Mouse (Mus musculus) liver, adult 2 months (tissue): ENCODE measurements around the gene Lrch1. TPM values are rescaled to one million over a fixed set of nuclear protein-coding genes. Genes with fewer than 3 reads are reported as not detected.

Source experiments
- DNase-seq: peaks from one replicate; pipeline ENCODE4 v3.0.0-alpha.2; 2011; ENCODE audit warnings: low read depth, low spot score; ENCODE audit errors: extremely low read depth
- H3K27ac ChIP-seq: fragments of 200-500 bp; replicated peaks from 2 replicates; pipeline ENCODE4 v1.5.1; 2012; ENCODE audit warnings: low read depth, mild to moderate bottlenecking, control low read depth, inconsistent platforms, low read length; ENCODE audit not compliant: insufficient read depth
- H3K27me3 ChIP-seq: fragments of 200-500 bp; 2 replicates; pipeline ENCODE4 v1.6.1; 2012; ENCODE audit warnings: mild to moderate bottlenecking, moderate library complexity, low read length, inconsistent platforms; ENCODE audit not compliant: control insufficient read depth, insufficient read depth
- H3K36me3 ChIP-seq: fragments of 200-500 bp; 2 replicates; pipeline ENCODE4 v1.6.1; 2012; ENCODE audit warnings: low read length, inconsistent platforms; ENCODE audit not compliant: control insufficient read depth, insufficient read depth
- H3K4me1 ChIP-seq: fragments of 200-500 bp; 2 replicates; pipeline ENCODE4 v1.6.1; 2011; ENCODE audit warnings: low read length; ENCODE audit not compliant: control insufficient read depth, insufficient read depth
- H3K4me3 ChIP-seq: fragments of 200-500 bp; 2 replicates; pipeline ENCODE4 v1.5.1; 2011; ENCODE audit warnings: low read depth, mild to moderate bottlenecking, control low read depth, low read length, moderate library complexity; ENCODE audit not compliant: insufficient read depth
- H3K79me2 ChIP-seq: fragments of 200-500 bp; 2 replicates; pipeline ENCODE4 v1.6.1; 2012; ENCODE audit warnings: inconsistent platforms, mild to moderate bottlenecking, low read length, moderate library complexity; ENCODE audit not compliant: control insufficient read depth, insufficient read depth
- H3K9ac ChIP-seq: fragments of 200-500 bp; 2 replicates; pipeline ENCODE4 v1.6.1; 2012; ENCODE audit warnings: low read depth, mild to moderate bottlenecking, control low read depth, inconsistent platforms, low read length
- CTCF ChIP-seq: fragments of 200-500 bp; IDR thresholded peaks from 2 replicates; pipeline ENCODE4 v1.5.1; 2011; ENCODE audit warnings: low read depth, low read length, control low read depth
- POLR2A ChIP-seq: fragments of 200-500 bp; IDR thresholded peaks from 2 replicates; pipeline ENCODE4 v1.6.1; 2011; ENCODE audit warnings: low read length, control low read depth; ENCODE audit not compliant: insufficient read depth; ENCODE audit errors: extremely low read depth
- WGBS: fragments of 180-500 bp; shearing (Covaris S2); methylation state at CpG from one replicate; pipeline ENCODE4 v1.1.7; 2018; 5-methylcytosine and 5-hydroxymethylcytosine counted together
- polyA plus RNA-seq: library from polyadenylated mRNA; depleted of rRNA; stranded (reverse); fragments of >200 nt; gene quantifications from 2 replicates; pipeline ENCODE4 v1.2.3, GENCODE M21; 2012; rRNA removed
- total RNA-seq: library from RNA; depleted of rRNA; stranded (reverse); fragments of >200 nt; gene quantifications from 2 replicates; pipeline ENCODE4 v1.2.3, GENCODE M21; 2014; rRNA removed

The Lrch1 gene
- total RNA-seq, result 6.1 and 6.5 TPM in 2 replicates
- polyA plus RNA-seq, result 1.9 and 2.7 TPM in 2 replicates

DNA sequence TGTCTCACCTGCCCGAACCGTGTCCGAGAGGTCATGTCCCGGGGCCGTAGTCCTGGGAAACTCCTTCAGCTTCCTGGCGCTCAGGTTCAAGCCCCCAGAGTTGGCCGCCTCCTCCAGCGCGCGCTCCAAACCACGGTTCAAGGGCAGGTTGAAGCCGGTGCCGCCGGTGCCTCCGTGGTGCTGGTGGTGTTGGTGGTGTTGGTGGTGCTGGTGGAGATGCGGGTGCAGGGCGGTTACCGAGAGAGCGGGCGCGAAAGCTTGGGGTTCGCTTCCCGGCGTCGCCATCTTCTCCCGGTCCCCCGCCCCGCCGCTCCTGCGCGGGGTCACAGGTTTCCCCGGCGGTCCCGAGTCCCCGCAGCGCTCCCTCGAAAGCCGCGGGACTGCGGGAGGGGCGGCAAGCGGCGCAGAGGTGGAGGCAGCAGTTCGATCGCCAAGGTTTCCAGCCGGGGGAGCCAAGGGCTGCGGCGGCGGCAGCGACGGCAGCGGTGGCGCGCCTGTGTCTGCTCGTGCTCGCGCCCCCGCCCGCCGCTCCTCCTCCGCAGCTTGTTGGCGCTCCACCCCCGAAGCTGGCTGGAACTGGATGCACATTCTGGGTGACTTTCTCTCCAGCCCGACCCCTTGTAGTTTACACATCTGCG, at the start of gene Lrch1:
Lrch1 (minus strand) TSS at position 501 of the 638 bp plus-strand sequence.
- Histone ChIP-seq H3K9ac (peak within 1 kb of the TSS; percentile 98), H3K4me1 (peaks cover 22% of the 10 kb centered on the region; the same call in 1 of the 2 replicates), H3K79me2 (peaks cover 18% of the 10 kb centered on the region), H3K27me3 (no peaks in the 10 kb centered on the region), H3K27ac (peak within 1 kb of the TSS; percentile 87), H3K36me3 (no peaks in the 10 kb centered on the region), H3K4me3 (peak within 1 kb of the TSS; percentile 97)
- peak; percentile 55 for DNase-seq
- WGBS, result under 1% methylated on average over 65 of the region's 65 CpGs
- TF ChIP-seq POLR2A (peak; percentile 37; the same call in 1 of the 2 replicates), CTCF (peak; percentile 13; the same call in 1 of the 2 replicates)

DNA sequence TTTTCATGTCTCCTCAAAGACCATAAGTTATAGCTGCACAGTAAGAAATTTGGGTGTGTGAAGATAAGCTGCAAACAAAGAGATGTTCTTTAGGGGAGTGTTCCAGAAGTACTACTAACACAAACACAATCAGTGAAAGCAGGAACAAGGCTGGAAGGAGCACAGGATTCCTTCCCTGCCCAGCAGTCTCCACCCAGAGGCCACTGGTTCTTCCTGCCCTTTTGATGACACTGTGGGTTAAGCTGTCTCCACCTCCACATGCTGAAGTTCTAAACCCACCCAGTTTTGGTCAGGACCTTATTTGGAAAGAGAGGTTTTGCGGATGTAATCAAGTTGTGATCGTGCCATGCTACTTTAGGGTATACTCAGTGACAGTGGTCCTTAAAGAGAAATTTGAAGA, 49.4 kb upstream of the Lrch1 start:
- Histone ChIP-seq H3K79me2 (no peaks in the 10 kb centered on the region), H3K36me3 (no peaks in the 10 kb centered on the region), H3K4me3 (no peak overlapping the region), H3K4me1 (0 out of 2 replicates have a peak, but pooled peaks cover 2% of the 10 kb centered on the region), H3K9ac (no peak overlapping the region), H3K27ac (no peak overlapping the region), H3K27me3 (no peaks in the 10 kb centered on the region)
- DNase-seq, result no peak
- 91% methylated on average over 2 of the region's 2 CpGs for WGBS
- TF ChIP-seq CTCF (no peak), POLR2A (no peak)

DNA sequence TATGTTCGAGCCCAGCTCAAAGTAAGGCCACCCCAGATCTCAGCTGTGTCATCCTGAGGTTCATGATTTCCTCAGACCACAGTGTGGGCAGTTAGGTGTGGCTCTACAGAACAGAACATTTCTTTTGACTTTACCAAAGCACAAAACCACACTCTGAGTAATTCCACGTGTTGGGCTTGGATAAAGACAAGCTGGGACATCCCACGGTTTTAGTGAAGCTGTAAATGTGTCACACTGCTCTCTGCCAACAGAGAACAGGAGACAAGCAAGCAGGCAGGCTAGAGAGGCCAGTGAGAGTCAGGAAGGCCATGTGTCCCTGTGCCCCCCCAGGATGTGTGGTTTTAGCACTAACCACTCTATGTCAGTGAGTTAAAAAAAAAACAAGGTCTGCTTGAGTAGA, 48.9 kb upstream of the Lrch1 start:
- WGBS, result 63% methylated on average over 3 of the region's 3 CpGs
- TF ChIP-seq CTCF (no peak), POLR2A (no peak)

DNA sequence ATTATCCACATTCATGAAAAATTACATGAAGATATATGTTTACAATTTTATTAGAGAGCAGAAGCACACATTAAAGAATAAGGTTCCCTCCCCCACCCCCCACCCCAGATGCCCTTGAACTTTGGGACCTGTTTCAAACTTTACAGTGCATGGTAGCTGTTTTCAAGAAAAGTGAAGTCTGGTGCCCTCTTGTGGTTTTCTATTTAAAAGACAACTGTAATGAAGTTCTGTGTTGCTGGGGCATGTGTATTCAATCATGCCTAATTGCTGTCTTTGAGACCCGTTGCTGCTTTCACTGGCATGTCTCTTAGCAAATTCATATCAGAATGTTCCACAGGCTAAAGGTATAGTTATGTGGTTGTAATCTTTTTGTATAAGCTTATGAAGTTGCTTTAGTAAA, 42.8 kb upstream of the Lrch1 start:
- H3K27me3 ChIP-seq, result no peaks in the 10 kb centered on the region
- 4% methylated on average over 1 of the region's 1 CpGs for WGBS
- H3K4me1 ChIP-seq, result no peaks in the 10 kb centered on the region
- H3K79me2 ChIP-seq, result no peaks in the 10 kb centered on the region
- H3K9ac ChIP-seq, result no peak overlapping the region
- TF ChIP-seq CTCF, result peak; percentile 47
- no peak for TF ChIP-seq POLR2A
- no peak overlapping the region for H3K27ac ChIP-seq
- H3K36me3 ChIP-seq, result no peaks in the 10 kb centered on the region
- no peak overlapping the region for H3K4me3 ChIP-seq
- peak; percentile 62 for DNase-seq

More for the DNA sequence above, 48.9 kb upstream of the Lrch1 start:
- no peak overlapping the region for H3K4me3 ChIP-seq
- H3K27ac ChIP-seq, result no peak overlapping the region
- DNase-seq, result no peak
- H3K79me2 ChIP-seq, result no peaks in the 10 kb centered on the region
- H3K4me1 ChIP-seq, result 0 out of 2 replicates have a peak, but pooled peaks cover 2% of the 10 kb centered on the region
- no peaks in the 10 kb centered on the region for H3K36me3 ChIP-seq
- no peak overlapping the region for H3K9ac ChIP-seq
- H3K27me3 ChIP-seq, result no peaks in the 10 kb centered on the region

DNA sequence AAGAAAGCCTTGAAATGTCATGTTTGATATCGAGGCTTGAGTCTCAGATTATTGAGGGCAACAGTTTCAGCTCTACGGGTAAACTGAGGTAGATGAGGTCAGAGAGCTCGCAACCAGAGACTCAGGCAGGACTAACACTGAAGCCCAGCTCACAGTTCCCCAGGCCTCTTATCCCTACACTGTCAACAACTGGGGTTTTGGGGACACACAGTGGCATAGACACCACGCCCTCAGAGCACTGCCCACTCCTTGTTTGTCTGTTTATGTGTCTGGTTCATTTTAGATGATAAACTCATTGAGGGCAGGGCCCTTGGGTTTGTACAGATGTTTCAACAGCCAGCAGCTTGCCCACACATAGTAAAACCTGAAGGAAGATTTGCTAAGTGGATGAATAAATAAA, 42.2 kb upstream of the Lrch1 start:
- DNase-seq, result no peak
- H3K4me3 ChIP-seq, result no peak overlapping the region
- no peak overlapping the region for H3K27ac ChIP-seq
- no peaks in the 10 kb centered on the region for H3K4me1 ChIP-seq
- no peaks in the 10 kb centered on the region for H3K79me2 ChIP-seq
- H3K9ac ChIP-seq, result no peak overlapping the region
- WGBS, result 87% methylated on average over 4 of the region's 4 CpGs
- TF ChIP-seq CTCF (no peak), POLR2A (no peak)
- no peaks in the 10 kb centered on the region for H3K36me3 ChIP-seq
- H3K27me3 ChIP-seq, result no peaks in the 10 kb centered on the region

DNA sequence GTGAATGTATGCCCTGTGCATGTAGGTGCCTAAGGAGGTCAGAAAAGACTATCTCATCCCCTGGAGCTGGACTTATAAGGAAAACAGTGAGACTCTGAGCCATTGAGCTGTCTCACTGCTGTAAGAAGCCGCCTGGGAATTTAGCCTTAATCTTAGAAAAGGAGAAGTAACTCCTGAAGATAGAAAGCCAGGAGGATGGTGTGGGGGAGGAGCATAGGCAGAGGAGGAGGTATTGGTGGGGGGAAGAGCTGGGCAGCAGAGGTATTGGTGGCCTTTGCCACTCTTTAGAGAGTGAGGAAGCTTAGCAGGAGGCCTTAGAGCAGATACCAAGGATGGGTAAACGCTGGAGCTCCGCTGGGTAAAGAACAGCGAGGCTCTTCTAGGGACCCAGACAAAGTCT, 41.6 kb upstream of the Lrch1 start:
- no peaks in the 10 kb centered on the region for H3K79me2 ChIP-seq
- no peaks in the 10 kb centered on the region for H3K27me3 ChIP-seq
- no peak for DNase-seq
- H3K4me1 ChIP-seq, result no peaks in the 10 kb centered on the region
- 79% methylated on average over 4 of the region's 4 CpGs for WGBS
- no peak overlapping the region for H3K27ac ChIP-seq
- no peak overlapping the region for H3K9ac ChIP-seq
- TF ChIP-seq CTCF (no peak), POLR2A (no peak)
- no peak overlapping the region for H3K4me3 ChIP-seq
- no peaks in the 10 kb centered on the region for H3K36me3 ChIP-seq
